Mouse (Mus musculus): ENCODE data around the gene Fads3. TPM values are rescaled to one million over a fixed set of nuclear protein-coding genes. Genes with fewer than 3 reads are reported as not detected.
A peak's percentile ranks its signal among the peaks of the same experiment; 100 is the strongest.

Gene Fads3
- total RNA-seq, 2 experiments from 2014 or later = 31.1 to 31.5 TPM

DNA sequence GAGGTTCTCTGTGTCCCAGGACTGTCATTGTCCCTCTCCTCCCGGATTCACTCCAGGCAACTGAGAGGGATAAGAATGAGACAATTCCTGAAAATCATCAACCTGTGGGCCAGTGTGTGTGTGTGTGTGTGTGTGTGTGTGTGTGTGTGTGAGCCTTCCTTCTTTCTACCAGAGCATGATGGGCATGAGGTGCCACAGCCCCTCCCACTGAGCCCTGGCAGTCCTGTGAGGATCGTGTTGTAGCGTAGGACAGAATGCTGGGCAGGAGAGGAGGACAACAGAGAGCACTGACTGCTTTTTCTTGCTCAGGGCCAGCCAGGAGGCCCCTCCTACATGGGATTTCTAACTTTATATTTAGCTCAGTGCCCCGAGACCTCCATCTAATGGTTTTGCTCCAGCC lies 1.4 kb downstream of the Fads3 start:
- intact Hi-C loops (cut with DNase I) = loop anchor here (5.0 kb wide), 1 partner anchor 139 kb away; the partner anchor contains the start of gene Fads1
- DNase-seq (ENCODE audit: low spot score in 2 of 2) = no peak

DNA sequence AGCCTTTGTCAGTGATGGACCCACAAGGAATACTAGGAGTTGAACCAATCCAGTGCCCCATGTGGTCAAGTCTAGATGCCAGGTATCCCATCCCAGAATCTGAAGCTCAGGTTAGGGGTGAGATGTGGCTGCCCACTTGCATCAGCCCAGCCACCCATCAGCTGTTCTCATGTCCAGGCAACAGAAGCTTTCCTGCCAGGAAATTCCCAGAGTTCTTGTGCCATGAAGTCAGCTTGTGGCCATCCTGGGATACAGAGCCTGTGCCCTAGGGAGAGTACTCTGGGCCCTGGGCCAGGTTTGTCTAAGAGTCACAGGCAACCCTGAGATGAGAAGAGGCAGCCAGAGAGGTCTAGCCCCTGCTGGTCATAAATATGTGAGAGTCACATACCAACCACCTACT lies 2.3 kb downstream of the Fads3 start:
- no peak for DNase-seq (ENCODE audit: low spot score in 2 of 2)
- intact Hi-C loops (cut with DNase I) = loop anchor here (5.0 kb wide), 1 partner anchor 139 kb away; the partner anchor contains the start of gene Fads1

DNA sequence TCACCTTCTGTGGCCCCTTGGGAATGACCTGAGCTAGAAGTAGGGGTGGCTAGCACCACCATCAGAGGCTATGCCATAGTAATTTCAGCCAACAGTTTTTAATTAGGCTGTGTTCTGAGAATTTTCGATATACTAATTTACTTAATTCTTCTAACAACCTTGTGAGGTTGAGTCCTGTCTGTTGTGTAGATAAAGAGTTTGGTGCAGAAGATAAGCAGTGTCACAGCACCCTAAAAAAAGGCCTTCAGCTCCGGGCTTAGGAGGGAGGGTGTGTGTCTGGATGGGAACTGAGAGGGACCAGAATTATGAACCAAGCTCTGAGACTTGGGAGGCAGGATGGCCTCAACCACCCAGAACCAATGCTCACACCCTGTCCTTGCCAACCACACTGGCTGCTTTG lies 4.3 kb downstream of the Fads3 start:
- no peak for DNase-seq (ENCODE audit: low spot score in 2 of 2)
- intact Hi-C loops (cut with DNase I) = no loop called here

DNA sequence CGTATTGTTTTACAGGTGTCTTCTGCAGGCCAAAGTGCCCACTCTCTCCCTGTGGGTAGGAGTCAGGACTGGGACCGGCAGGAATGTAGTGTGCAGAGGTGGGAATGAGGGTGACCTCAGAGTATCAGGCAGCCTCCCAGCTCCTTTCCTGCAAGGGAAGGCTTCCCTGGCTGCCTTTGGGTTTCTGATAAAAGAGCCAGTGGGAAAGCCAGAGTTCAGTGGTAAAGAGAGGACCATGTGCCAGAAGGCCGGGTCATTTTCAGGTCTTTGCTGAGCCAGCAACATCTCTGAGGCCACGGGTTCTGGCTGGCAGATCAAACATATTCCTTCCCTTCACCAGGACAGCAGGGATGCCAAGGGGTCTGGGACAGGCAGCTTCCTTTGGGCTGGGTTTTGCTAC lies 5.0 kb downstream of the Fads3 start:
- no peak for DNase-seq (ENCODE audit: low spot score in 2 of 2)
- intact Hi-C loops (cut with DNase I) = no loop called here

DNA sequence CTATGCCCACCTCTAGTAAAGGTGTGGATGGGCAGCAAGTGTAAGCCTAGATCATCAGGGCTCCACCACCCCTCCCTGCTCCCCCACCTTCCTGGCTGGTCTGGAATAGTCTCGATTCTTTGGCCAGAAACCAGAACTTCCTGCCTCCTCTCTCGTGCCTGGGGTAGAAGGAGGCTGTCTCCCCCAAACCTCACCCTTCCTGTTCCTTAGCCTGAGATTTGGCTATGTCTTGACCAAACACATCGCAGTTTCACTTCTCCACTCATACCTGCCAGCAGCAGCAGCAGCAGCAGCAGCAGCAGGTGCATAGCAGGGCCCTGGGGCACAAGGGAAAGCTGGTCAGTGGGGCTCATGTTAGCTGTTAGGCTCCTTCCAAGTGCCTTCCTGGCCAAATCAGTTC lies 5.6 kb downstream of the Fads3 start:
- intact Hi-C loops (cut with DNase I) = no loop called here

DNA sequence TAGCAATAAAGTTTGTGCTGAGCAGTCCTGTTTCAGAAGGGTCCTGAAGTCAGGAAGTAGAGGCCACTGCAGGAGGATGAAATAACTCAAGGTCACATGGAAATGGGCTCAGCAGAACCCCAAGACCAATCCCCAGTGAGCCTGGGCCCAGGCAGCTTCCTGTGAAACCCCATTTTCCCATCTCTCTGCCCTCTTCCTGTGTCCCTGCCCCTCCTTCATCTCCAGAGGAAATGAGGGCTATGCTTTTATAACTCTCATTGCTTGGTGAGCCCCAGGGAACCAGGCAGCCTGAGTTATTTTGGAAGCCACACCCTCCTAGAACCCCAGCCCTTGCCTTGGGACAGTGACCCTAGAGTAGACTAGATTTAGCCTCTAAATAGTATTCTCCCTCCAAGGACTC lies 8.2 kb downstream of the Fads3 start:
- DNase-seq (ENCODE audit: low spot score in 2 of 2) = no peak
- intact Hi-C loops (cut with DNase I) = no loop called here

More for the DNA sequence above, 5.6 kb downstream of the Fads3 start:
- no peak for DNase-seq (ENCODE audit: low spot score in 2 of 2)

DNA sequence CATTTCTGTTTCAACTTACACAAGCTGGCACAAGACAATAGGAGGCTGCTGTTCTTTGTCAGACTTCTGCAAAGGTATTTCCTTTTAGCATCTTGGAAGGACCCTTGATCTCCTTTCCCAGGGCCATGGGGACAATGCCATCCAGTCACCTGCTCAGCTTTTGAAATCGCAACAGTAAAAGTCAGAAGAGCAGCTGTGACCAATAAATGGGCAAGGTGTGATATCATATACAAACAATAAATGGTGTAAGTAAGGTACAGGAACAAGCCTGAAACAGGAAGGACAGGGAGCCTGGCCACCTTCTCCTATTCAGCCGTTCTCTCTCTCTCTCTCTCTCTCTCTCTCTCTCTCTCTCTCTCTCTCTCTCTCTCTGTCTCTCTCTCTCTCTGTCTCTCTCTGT lies 9.1 kb downstream of the Fads3 start:
- no peak for DNase-seq (ENCODE audit: low spot score in 2 of 2)
- intact Hi-C loops (cut with DNase I) = no loop called here

DNA sequence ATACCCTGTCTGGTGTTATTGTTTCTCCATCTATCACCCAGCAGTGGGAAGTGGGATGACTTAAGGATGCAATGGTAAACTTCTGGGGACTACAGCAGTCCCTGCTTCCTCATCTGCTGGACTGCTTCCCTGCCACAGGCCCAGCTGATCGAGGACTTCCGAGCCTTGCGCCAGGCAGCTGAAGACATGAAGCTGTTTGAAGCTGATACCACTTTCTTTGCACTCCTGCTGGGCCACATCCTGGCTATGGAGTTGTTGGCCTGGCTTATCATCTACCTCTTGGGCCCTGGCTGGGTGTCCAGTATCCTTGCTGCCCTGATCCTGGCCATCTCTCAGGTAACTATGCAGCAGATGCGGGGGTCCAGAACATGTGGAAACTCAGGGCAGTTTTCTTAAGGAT lies 11.3 kb downstream of the Fads3 start:
- DNase-seq (ENCODE audit: low spot score in 2 of 2) = no peak
- intact Hi-C loops (cut with DNase I) = no loop called here

DNA sequence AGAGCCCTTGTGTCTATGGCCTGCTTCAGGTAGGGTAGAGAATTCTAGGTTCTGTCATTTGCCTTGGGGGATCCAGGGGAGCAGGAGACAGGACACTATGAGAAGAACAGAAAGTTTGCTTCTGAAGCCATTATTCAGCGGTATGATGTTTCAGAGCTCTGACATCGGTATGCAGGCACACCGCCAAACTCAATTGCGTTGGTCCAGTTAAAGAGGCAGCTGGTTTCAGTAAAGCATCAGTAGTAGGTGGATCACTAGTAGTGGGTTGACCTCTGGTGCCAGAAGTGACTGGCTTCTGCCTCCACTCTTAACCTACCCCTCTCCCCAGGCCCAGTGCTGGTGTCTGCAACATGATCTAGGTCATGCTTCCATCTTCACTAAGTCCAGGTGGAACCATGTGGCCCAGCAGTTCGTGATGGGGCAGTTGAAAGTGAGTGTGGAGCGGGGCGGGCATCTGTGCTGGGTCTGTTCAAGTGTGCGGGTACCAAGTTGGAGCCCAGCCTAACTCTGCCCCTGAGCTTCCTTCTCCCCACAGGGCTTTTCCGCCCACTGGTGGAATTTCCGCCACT lies 12.4 kb downstream of the Fads3 start:
- intact Hi-C loops (cut with DNase I) = no loop called here
- no peak for DNase-seq (ENCODE audit: low spot score in 2 of 2)

DNA sequence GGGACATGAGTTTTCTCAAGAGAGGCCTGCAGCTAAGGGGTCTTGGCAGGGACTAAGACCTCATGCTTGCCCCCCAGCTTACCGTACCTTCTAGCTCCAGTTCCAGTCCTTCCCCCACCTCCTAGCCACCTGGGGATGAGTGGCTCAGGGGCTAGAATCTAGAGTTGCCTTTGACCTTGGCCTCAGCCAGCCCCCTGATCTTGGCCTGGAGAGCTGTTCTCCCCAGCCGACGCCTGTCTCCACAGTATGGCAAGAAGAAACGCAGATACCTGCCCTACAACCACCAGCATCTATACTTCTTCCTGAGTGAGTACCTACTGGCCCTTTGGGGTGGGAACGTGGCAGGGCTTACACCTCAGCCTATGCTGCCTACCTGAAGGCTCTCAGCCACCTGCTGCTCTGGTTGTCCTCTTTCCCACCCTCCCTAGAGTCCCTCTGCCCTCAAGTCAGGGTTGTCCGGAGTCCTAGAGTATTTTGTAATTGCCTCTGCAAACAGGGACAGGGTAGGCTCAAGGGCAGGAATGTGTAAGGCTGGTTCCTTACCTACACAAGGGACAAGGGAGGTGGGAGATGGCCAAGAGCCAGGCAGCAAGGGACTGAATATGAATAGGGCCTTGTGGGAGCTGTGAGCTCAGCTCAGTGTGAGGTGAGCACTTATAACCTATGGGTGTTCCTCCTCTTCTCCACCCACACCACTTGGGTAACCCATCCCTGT lies 13.1 kb downstream of the Fads3 start:
- DNase-seq (ENCODE audit: low spot score in 2 of 2) = no peak
- intact Hi-C loops (cut with DNase I) = no loop called here

DNA sequence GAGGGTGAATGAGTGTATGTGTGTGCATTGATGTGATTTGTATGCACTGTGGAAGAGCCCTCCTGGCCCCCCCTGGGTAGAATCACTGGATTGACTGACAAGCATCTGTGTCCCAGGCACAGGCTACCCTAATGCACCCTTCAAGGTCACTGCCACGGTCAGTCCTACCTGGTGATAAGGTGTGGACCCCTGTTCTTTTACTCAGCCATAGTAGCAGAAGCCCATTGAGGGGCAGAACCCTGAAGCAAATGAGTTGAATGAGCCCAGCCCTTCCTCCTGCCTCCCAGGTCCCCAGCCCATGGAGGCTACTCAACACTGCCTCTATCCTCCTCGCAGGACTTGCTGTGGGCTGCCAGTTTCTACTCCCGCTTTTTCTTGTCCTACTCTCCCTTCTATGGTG lies 13.9 kb downstream of the Fads3 start:
- intact Hi-C loops (cut with DNase I) = no loop called here

DNA sequence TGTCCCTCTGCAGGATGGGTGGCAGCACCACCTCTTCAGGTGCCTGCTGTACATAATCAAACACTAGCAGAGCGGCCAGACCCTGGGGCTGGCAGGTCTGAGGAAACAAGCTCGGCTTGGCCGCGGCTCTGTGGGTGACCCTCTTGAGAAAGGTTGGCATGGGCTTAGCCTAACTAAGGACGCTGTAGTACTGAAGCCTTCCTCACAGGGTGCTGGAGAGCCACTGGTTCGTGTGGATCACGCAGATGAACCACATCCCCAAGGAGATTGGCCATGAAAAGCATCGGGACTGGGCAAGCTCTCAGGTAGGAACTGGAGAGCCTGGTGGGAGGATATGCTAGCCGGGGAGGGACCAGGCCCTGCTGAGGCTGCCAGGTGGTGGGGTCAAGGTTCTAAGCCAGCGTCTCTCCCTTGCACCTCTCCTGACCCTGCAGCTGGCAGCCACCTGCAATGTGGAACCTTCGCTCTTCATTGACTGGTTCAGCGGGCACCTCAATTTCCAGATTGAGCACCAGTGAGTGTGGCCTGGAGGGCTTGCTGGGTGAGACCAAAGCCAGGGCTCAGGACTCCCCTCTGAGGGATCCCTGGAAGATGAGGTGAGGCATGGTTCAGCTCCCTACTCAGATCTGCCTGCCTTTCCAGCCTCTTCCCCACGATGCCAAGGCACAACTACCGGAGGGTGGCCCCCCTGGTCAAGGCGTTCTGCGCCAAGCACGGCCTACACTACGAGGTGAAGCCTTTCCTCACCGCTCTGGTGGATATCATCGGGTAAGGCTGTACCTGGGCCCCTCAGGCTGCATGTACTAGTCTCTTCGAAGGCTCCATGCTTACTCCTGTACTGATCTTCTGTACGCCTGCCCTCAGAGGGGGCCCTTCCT lies 14.7 kb downstream of the Fads3 start:
- intact Hi-C loops (cut with DNase I) = no loop called here
- no peak for DNase-seq (ENCODE audit: low spot score in 2 of 2)

More for the DNA sequence above, 13.9 kb downstream of the Fads3 start:
- no peak for DNase-seq (ENCODE audit: low spot score in 2 of 2)

DNA sequence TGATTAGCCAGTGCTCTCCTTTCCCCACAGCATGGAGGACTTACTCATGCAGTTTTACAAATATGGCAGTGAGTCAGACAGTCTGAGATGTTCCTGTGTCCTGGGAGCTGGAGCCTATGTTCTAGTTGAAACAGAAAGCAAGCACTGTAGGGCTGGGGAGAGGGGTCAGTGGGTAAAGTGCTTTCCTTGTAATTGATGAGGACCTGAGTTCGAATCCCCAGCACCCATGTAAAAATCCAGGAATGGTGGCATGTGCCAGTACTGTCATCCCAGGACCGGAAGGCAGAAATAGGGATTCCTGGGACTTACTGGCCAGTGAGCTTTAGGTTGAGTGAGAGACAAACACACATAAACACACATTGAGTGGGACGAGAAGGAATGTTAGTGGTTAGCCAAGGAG lies 15.3 kb downstream of the Fads3 start:
- intact Hi-C loops (cut with DNase I) = no loop called here
- DNase-seq (ENCODE audit: low spot score in 2 of 2) = no peak

DNA sequence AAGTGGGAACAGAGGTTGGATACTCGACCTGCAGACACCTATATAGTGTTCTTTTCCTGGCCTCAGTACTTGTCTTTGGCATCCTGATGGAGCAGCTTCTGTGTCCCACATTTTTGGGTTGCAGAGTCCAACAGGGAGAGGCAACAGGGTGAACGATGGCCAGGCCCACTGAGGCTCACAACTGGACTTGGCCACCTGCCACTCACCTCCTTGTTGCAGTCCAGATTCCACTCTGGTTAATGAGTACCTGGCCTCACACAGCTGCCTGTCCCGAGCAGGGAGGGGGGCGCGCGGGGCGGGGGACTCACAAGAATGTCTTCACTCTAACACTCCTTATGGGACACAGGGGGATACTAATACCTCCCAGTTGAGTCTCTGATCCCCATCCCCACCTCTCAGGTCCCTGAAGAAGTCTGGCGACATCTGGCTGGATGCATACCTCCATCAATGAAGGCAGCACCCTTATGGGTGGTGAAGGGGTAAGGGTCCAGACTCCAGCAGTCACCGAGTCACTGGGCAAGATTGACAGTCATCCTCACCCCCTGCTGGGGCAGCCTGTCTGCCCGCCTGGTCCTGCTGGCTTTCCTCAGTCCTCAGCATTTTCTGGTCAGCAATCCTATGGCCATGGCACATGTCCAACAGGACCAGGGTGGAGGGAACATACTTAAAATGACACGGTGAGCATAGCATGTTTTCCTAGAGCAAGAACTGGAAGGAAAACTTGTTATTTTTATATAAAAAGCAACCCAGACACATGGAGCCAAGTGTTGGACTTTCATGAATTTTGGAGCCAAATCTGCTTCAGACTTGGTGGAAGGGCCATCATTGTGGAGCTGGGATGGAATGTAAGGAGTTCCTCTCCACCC lies 16.4 kb downstream of the Fads3 start:
- no peak for DNase-seq (ENCODE audit: low spot score in 2 of 2)
- intact Hi-C loops (cut with DNase I) = no loop called here

DNA sequence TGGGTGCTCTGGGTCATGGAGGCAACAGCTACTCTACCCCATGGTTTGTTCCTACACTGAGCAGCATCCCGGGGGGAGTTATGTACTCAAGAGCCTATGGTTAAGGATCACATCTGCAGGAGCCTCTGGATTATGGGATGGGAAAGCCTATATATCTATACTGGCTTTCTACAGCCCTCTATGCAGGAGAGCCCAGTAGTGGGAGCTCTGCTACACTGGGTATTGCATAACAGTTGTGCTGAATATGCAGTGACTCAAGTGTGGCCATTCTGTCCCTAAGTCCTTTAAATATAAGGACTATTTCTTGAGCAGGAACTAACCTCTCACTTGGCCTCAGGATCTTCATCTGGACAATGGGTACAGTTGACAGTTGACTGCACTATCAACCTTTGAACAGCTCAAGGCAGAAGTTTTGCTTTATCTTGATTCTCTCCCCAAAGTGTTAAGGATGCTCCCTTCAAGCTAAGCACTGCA lies 17.0 kb downstream of the Fads3 start:
- DNase-seq (ENCODE audit: low spot score in 2 of 2) = no peak
- intact Hi-C loops (cut with DNase I) = no loop called here

DNA sequence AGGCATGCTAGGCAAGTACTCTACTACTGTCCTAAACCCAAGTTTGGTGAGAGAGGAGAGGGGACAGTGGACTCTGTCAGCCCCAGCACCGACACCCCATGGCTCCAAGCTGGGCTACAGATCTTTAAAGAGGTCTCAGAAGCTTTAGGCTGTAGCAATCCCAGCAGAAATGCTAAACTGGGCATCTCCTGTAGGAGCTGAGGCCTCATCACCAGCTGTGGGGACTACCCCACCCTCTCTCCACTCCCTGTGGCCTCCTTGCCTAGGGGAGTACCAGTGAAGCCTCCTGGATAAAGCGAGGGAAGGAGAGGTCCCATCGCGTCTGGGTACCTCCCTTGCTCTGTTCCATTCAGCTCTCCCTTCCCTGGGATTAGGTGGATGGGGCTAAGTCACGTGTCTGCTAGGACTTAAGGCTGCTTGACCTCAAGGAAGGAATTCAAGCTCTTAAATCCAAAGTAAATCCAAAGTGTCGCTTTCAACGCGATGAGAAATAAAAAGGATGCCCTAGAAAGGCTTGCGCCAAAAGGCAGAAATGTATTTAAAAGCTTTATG lies 17.6 kb downstream of the Fads3 start:
- intact Hi-C loops (cut with DNase I) = no loop called here
- DNase-seq (ENCODE audit: low spot score in 2 of 2) = no peak

DNA sequence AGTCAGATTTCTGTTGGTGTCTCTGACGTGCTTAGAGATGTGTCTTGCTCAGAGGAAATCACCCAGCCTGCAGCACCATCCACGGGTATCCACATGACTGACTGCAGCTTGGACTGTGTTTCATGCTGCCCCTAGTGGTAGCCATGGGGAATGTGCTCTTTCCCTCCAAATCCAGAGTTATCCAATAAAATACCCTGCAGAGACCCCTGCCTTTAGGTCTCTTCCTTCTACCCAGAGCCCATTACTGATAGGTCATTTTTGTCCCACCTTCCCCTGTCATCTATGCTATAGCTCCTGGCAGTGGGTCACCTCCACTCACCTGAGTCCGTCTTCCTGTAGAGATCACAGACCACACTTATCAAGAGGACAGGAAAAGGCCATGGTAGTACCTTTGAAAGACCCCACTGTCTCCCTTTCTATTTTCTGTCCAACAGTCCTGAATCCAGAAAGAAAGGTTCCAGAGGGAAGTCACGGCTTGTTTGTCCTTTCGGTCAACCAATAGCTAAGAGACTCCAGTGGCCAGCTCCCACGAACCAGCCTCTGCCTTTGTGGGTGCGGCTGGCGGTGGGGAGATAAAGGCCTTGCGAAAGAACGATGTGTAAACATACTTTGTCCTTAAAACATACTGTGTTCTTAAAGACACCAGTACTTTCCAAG lies 18.7 kb downstream of the Fads3 start:
- DNase-seq (ENCODE audit: low spot score in 2 of 2) = peak; percentile 42 to 67
- intact Hi-C loops (cut with DNase I) = no loop called here

DNA sequence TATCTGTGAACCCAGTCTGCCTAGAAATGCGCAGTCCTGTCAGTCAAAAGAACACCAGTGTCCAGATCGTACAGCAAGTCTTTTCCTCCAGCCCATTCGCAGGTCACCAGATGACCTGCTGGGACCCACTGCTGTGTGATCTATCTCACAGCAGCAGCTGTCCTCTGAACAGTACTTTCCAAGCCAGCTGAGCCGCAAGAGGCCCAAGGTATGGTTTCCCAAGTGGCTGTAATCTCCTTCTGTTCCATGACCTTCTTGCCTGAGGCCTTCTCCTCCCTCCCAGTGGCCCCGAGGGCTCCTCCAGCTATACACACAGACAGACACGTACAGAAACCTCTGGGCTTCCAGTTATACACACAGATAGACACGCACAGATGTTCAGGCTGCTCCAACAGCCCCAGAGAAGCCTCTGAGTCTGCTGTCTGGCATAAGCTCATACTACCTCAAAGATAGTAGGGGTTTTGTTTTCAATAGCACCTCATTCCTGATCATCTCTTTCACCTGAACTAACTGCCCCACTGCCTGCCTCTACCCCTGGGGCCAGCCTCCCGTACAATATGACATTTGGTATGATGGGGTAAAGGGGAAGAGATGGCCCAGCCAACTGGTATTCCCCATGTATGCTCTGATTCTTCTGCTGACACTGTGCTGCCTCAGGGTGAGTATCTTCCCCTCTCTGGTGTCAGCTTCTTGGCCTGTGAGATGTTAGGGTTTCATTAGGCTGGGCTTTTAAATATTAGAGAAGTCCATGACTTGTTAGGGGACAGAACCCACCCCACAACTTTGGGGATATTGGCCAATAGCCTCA lies 19.6 kb downstream of the Fads3 start:
- DNase-seq (ENCODE audit: low spot score in 2 of 2) = no peak
- intact Hi-C loops (cut with DNase I) = no loop called here
